Mouse (Mus musculus) brain, embryonic 14.5 days (tissue): ENCODE results near the gene Rilp.

Experiments
- CTCF ChIP-seq: fragments of 200-500 bp; IDR thresholded peaks from 2 replicates; pipeline ENCODE4 v1.5.1; 2012; ENCODE audit warnings: inconsistent platforms, mild to moderate bottlenecking, moderate library complexity, borderline replicate concordance; ENCODE audit not compliant: insufficient read depth, insufficient read length; ENCODE audit errors: extremely low read depth
- POLR2A ChIP-seq: fragments of 200-500 bp; IDR thresholded peaks from 2 replicates; pipeline ENCODE4 v1.6.1; 2012; ENCODE audit warnings: mild to moderate bottlenecking, inconsistent platforms, borderline replicate concordance; ENCODE audit not compliant: poor library complexity, insufficient read depth, insufficient read length, severe bottlenecking; ENCODE audit errors: extremely low read depth

DNA sequence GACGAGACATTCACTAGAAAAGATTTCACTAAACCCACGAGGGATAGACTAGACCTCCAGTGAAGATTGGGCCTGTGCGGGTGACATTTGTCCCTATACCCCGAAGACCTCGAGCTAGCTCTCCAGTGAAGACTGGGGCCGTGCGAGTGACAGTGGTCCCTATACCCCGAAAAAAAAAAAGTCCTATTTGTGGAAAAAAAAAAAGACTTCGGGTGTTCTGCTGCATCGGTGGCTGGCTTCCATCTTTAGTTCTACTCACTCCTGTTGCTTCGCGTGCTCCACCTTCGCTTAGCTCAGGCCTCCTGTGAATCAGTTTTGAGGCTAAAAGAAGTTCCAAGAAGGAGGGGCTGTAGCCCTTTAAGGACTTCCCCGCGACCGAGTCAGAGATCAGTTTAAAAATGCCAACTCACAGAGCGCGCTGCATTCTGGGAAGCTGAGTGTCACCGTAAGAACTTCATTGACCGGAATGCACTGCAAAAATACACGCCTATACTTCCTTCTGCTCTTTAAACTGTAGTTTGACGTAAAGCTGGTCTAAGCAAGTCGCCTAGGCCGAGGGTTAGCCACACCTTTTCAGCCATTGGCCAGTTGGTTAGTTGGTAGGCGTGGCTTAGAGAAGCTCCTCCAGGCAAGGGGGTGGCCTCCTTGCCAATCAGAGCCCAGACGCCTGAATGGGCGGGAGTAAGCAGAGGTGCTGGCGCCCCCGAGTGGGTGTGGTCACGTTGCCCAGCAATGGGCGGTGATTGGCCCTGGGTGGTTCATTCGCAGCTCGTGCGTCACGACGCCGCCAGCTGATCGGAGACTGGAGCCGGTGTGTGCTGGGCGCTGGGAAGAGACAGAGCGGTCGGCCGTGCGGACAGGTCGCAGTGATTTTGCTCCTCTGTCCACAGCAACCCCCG lies 48.8 kb upstream of the Rilp start, which contains the start of gene Tlcd2:
- TF ChIP-seq CTCF (no peak), POLR2A (peak; percentile 55; the same call in 1 of the 2 replicates)
